22 mouse cellular contexts compared by ENCODE assay signal in the genomic region with DNA sequence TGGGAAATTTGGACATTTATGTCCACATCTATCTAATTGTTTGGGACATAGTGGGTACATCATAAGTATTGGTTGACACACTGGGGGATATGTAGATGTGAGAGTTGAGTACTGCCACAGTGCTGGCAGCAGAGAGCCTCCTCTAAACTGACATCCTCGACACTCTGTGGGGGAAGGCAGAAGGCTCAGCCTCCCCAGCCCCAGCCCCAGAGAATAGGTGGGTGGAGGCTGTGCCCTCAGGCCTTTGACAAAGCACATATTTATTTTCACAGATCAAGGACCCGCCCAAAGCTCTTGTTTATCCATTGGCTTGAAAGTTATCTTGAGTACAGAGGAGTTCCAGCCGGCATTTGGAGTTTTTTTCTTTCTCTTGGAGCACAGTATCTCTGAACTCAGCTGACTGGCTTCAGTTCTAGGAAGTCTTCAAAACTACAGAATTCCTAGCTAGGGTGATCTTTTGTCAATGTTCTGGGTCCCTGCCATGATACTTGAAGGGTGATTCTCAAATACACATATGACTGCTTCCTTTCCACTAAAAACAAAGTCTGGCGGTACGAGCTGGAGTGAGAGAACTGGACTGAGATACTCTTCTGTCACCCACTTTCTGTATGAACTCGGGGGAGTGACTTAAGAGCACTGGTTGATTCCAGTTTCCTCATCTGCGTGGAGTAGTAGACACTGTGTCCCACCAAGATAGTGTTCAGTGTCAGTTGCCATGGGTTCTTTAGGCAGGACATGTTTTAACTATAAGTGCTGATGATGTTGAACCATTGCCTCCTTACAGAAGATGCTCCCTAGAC. TPM values are rescaled to one million over a fixed set of nuclear protein-coding genes. Genes with fewer than 3 reads are reported as not detected.
DNase-seq lines count a peak whose midpoint lies in the region; ATAC-seq and TF ChIP-seq lines count a peak whose summit lies in the region.
"Had no signal": no experiment of that assay in that cellular context is flagged by ENCODE, and none has a peak within 500 bp of the region (broad histone marks: within the 10 kb centered on the region; RNA-seq: fewer than 3 reads in every experiment).

No protein-coding gene starts in this region.

- no peak for TF ChIP-seq CTCF in intestine, postnatal 0 days (IDR thresholded peaks at IDR 0.05; ENCODE audit: low read depth)

- H3K36me3 ChIP-seq in intestine, embryonic 14.5 days (ENCODE audit: control insufficient read depth, insufficient read depth, low read length), result no peaks in the 10 kb centered on the region
- H3K36me3 ChIP-seq in intestine, postnatal 0 days (ENCODE audit: control insufficient read depth, insufficient read depth), result no peaks in the 10 kb centered on the region
- no peaks in the 10 kb centered on the region for H3K36me3 ChIP-seq in intestine, embryonic 15.5 days
- H3K36me3 ChIP-seq: embryonic facial prominence, embryonic 13.5 days; heart, embryonic 13.5 days; limb, embryonic 15.5 days; midbrain, embryonic 15.5 days had no signal

- H3K4me2 ChIP-seq in intestine, embryonic 14.5 days (ENCODE audit: low read length), result no peak overlapping the region
- no peak overlapping the region for H3K4me2 ChIP-seq in intestine, postnatal 0 days (replicated peaks; ENCODE audit: low read depth)
- no peak overlapping the region for H3K4me2 ChIP-seq in intestine, embryonic 15.5 days (replicated peaks)
- H3K4me2 ChIP-seq: embryonic facial prominence, embryonic 13.5 days; heart, embryonic 13.5 days; limb, embryonic 15.5 days; midbrain, embryonic 15.5 days had no signal

- no peak overlapping the region for H3K27ac ChIP-seq in intestine, embryonic 14.5 days (ENCODE audit: low read depth)
- no peak overlapping the region for H3K27ac ChIP-seq in intestine, postnatal 0 days (ENCODE audit: low read depth, low read length)
- H3K27ac ChIP-seq in intestine, embryonic 15.5 days, result no peak overlapping the region
- H3K27ac ChIP-seq: embryonic facial prominence, embryonic 13.5 days; heart, embryonic 13.5 days; layer of hippocampus, adult 2 months; limb, embryonic 15.5 days; midbrain, embryonic 15.5 days had no signal

- no peaks in the 10 kb centered on the region for H3K27me3 ChIP-seq in intestine, embryonic 14.5 days (replicated peaks; ENCODE audit: control insufficient read depth, insufficient read depth, low read length)
- H3K27me3 ChIP-seq in intestine, postnatal 0 days (replicated peaks; ENCODE audit: control insufficient read depth, insufficient read depth, low read length), result no peaks in the 10 kb centered on the region
- H3K27me3 ChIP-seq in intestine, embryonic 15.5 days (replicated peaks), result no peaks in the 10 kb centered on the region
- H3K27me3 ChIP-seq: embryonic facial prominence, embryonic 13.5 days; heart, embryonic 13.5 days; limb, embryonic 15.5 days; midbrain, embryonic 15.5 days had no signal

- no peak overlapping the region for H3K4me3 ChIP-seq in intestine, embryonic 14.5 days (ENCODE audit: low read depth, low read length)
- no peak overlapping the region for H3K4me3 ChIP-seq in intestine, postnatal 0 days (ENCODE audit: low read depth, low read length)
- no peak overlapping the region for H3K4me3 ChIP-seq in intestine, embryonic 15.5 days (replicated peaks)
- H3K4me3 ChIP-seq: embryonic facial prominence, embryonic 13.5 days; heart, embryonic 13.5 days; layer of hippocampus, adult 2 months; limb, embryonic 15.5 days; megakaryocyte, embryonic 14.5 days; midbrain, embryonic 15.5 days; myocyte had no signal

- ATAC-seq in intestine, embryonic 14.5 days (replicated peaks; ENCODE audit: low FRiP score, low TSS enrichment, low read depth), result no peak
- ATAC-seq in intestine, postnatal 0 days, result no peak
- peak; percentile 28; the same call in 1 of the 2 replicates for ATAC-seq in intestine, embryonic 15.5 days
- ATAC-seq: forebrain, embryonic 14.5 days; hindbrain, embryonic 16.5 days; midbrain, embryonic 15.5 days had no signal

- H3K9me3 ChIP-seq in intestine, embryonic 14.5 days (ENCODE audit: control insufficient read depth, low read length), result 0 out of 2 replicates have a peak, but pooled peaks cover 3% of the 10 kb centered on the region
- H3K9me3 ChIP-seq in intestine, postnatal 0 days (ENCODE audit: control insufficient read depth), result no peaks in the 10 kb centered on the region
- H3K9me3 ChIP-seq in intestine, embryonic 15.5 days, result no peaks in the 10 kb centered on the region
- H3K9me3 ChIP-seq: embryonic facial prominence, embryonic 13.5 days; heart, embryonic 13.5 days; limb, embryonic 15.5 days; megakaryocyte, embryonic 14.5 days; midbrain, embryonic 15.5 days had no signal

- DNase-seq in intestine, embryonic 14.5 days (ENCODE audit: low spot score), result peak; percentile 50
- peak; percentile 50 for DNase-seq in 3T3-L1 (ENCODE audit: low read depth, low spot score)
- peak; percentile 65 for DNase-seq in lung, postnatal 36 days
- DNase-seq in thymus, adult 18-20 months, result no peak
- no peak for DNase-seq in embryo, embryonic 11 days
- DNase-seq: adrenal gland, postnatal 14 days; cerebellum, postnatal 10 days; heart, postnatal 4 days; kidney, adult 9 months; spleen, adult 18-20 months; thymus, postnatal 14 days had no signal

- H3K4me1 ChIP-seq in intestine, embryonic 14.5 days (replicated peaks; ENCODE audit: control insufficient read depth, insufficient read depth, low read length), result no peaks in the 10 kb centered on the region
- H3K4me1 ChIP-seq in intestine, postnatal 0 days (replicated peaks; ENCODE audit: control insufficient read depth, insufficient read depth, low read length), result no peaks in the 10 kb centered on the region
- no peaks in the 10 kb centered on the region for H3K4me1 ChIP-seq in intestine, embryonic 15.5 days (replicated peaks)
- H3K4me1 ChIP-seq: megakaryocyte, embryonic 14.5 days; midbrain, embryonic 15.5 days had no signal

- WGBS in intestine, embryonic 14.5 days, result 49% methylated on average over 7 of the region's 7 CpGs
- WGBS in intestine, postnatal 0 days, result 39% methylated on average over 7 of the region's 7 CpGs
- 43% methylated on average over 7 of the region's 7 CpGs for WGBS in intestine, embryonic 15.5 days

- H3K9ac ChIP-seq in intestine, embryonic 14.5 days (ENCODE audit: low read length), result no peak overlapping the region
- no peak overlapping the region for H3K9ac ChIP-seq in intestine, postnatal 0 days (ENCODE audit: low read depth, low read length)
- no peak overlapping the region for H3K9ac ChIP-seq in intestine, embryonic 15.5 days
- H3K9ac ChIP-seq: embryonic facial prominence, embryonic 13.5 days; heart, embryonic 13.5 days; limb, embryonic 15.5 days; midbrain, embryonic 15.5 days had no signal

RNA-seq across cellular contexts. Expression of a gene that starts 43.0 kb away (rescaled TPM):
- 97.3 and 103 TPM in 2 replicates for polyA plus RNA-seq in intestine, embryonic 14.5 days (2014; fragmentation: Nextera tagmentation; extraction: Ambion mirVana)
- 72.4 and 87.9 TPM in 2 replicates for polyA plus RNA-seq in intestine, postnatal 0 days (2015; fragmentation: Nextera tagmentation; extraction: Ambion mirVana)
- 92.3 and 102 TPM in 2 replicates for polyA plus RNA-seq in intestine, embryonic 15.5 days (2015; fragmentation: Nextera tagmentation; extraction: Ambion mirVana)

Comparison
In these comparisons a context has a peak if more than half of its experiments do, and no peak if none do; other contexts are left out.
1. DNase-seq: peak in intestine, embryonic 14.5 days (single experiment), 3T3-L1 (single experiment) and lung, postnatal 36 days (single experiment); none in thymus, adult 18-20 months (0 of 2) and embryo, embryonic 11 days (single experiment).